In genomic region chr2:32628729-32629128, GRCm38 (mm10) we compare ENCODE assay signal across 9 mouse cellular contexts. TPM values are rescaled to one million over a fixed set of nuclear protein-coding genes. Genes with fewer than 3 reads are reported as not detected.
A peak's percentile ranks its signal among the peaks of the same experiment; 100 is the strongest.
DNase-seq lines count a peak whose midpoint lies in the region; ATAC-seq and TF ChIP-seq lines count a peak whose summit lies in the region.
"Had no signal": no experiment of that assay in that cellular context is flagged by ENCODE, and none has a peak within 500 bp of the region (broad histone marks: within the 10 kb centered on the region; RNA-seq: fewer than 3 reads in every experiment).

No protein-coding gene starts in this region.

- no peak overlapping the region for H3K9ac ChIP-seq in embryonic facial prominence, embryonic 15.5 days
- peak overlapping the region; percentile 93 for H3K9ac ChIP-seq in heart, embryonic 14.5 days (ENCODE audit: low read length)
- H3K9ac ChIP-seq in stomach, postnatal 0 days (ENCODE audit: low read length): peak overlapping the region; percentile 38
- H3K9ac ChIP-seq: liver, embryonic 13.5 days had no signal

- peaks cover 22% of the 10 kb centered on the region for H3K4me1 ChIP-seq in testis, adult 2 months (ENCODE audit: control insufficient read depth, insufficient read depth, low read length)
- peaks cover 64% of the 10 kb centered on the region for H3K4me1 ChIP-seq in embryonic facial prominence, embryonic 15.5 days
- H3K4me1 ChIP-seq in heart, embryonic 14.5 days (ENCODE audit: control insufficient read depth in 2 of 2, insufficient read depth in 2 of 2, low read length in 2 of 2): peaks cover 49 to 56% of the 10 kb centered on the region in 2 experiments
- H3K4me1 ChIP-seq in stomach, postnatal 0 days (replicated peaks; ENCODE audit: control insufficient read depth, insufficient read depth): 0 out of 2 replicates have a peak, but pooled peaks cover 9% of the 10 kb centered on the region

- WGBS in embryonic facial prominence, embryonic 15.5 days: 16% methylated on average over 5 of the region's 5 CpGs
- 17% methylated on average over 5 of the region's 5 CpGs for WGBS in heart, embryonic 14.5 days
- 29% methylated on average over 5 of the region's 5 CpGs for WGBS in stomach, postnatal 0 days

- peak overlapping the region; percentile 83 for H3K4me3 ChIP-seq in testis, adult 2 months (ENCODE audit: control insufficient read depth, low read depth, low read length)
- H3K4me3 ChIP-seq in embryonic facial prominence, embryonic 15.5 days (replicated peaks): 0 out of 2 replicates have a peak overlapping the region, but pooled peaks have one; percentile 4
- peak overlapping the region; percentile 5 to 50; a peak in 3 of 4 replicates for H3K4me3 ChIP-seq in heart, embryonic 14.5 days (ENCODE audit: control insufficient read depth in 1 of 2, insufficient read depth in 1 of 2, low read depth in 1 of 2, low read length in 2 of 2)
- no peak overlapping the region for H3K4me3 ChIP-seq in stomach, postnatal 0 days (ENCODE audit: low read depth, low read length)
- H3K4me3 ChIP-seq: liver, embryonic 13.5 days had no signal

- no peak for TF ChIP-seq EP300 in stomach, postnatal 0 days (optimal IDR thresholded peaks at IDR 0.05)

- H3K27me3 ChIP-seq in testis, adult 2 months (ENCODE audit: control insufficient read depth, insufficient read depth, low read length): no peaks in the 10 kb centered on the region
- no peaks in the 10 kb centered on the region for H3K27me3 ChIP-seq in embryonic facial prominence, embryonic 15.5 days
- H3K27me3 ChIP-seq in heart, embryonic 14.5 days (ENCODE audit: control insufficient read depth, insufficient read depth, low read length): no peaks in the 10 kb centered on the region
- no peaks in the 10 kb centered on the region for H3K27me3 ChIP-seq in stomach, postnatal 0 days (ENCODE audit: control insufficient read depth, insufficient read depth, low read length)
- H3K27me3 ChIP-seq: liver, embryonic 13.5 days had no signal

- H3K36me3 ChIP-seq in testis, adult 2 months (ENCODE audit: control insufficient read depth, insufficient read depth, low read length): no peaks in the 10 kb centered on the region
- no peaks in the 10 kb centered on the region for H3K36me3 ChIP-seq in embryonic facial prominence, embryonic 15.5 days
- peaks cover 41% of the 10 kb centered on the region for H3K36me3 ChIP-seq in heart, embryonic 14.5 days (ENCODE audit: control insufficient read depth, insufficient read depth, low read length)
- no peaks in the 10 kb centered on the region for H3K36me3 ChIP-seq in stomach, postnatal 0 days (ENCODE audit: control insufficient read depth, insufficient read depth, low read length)
- H3K36me3 ChIP-seq: liver, embryonic 13.5 days had no signal

- peak overlapping the region; percentile 19 for H3K4me2 ChIP-seq in embryonic facial prominence, embryonic 15.5 days (replicated peaks)
- H3K4me2 ChIP-seq in heart, embryonic 14.5 days (ENCODE audit: low read length): peak overlapping the region; percentile 85
- H3K4me2 ChIP-seq in stomach, postnatal 0 days (replicated peaks; ENCODE audit: low read depth): peak overlapping the region; percentile 23; the same call in 1 of the 2 replicates
- H3K4me2 ChIP-seq: liver, embryonic 13.5 days had no signal

- H3K9me3 ChIP-seq in embryonic facial prominence, embryonic 15.5 days (replicated peaks): no peaks in the 10 kb centered on the region
- H3K9me3 ChIP-seq in heart, embryonic 14.5 days (ENCODE audit: control insufficient read depth, low read length): no peaks in the 10 kb centered on the region
- no peaks in the 10 kb centered on the region for H3K9me3 ChIP-seq in stomach, postnatal 0 days (ENCODE audit: control insufficient read depth, low read length)
- H3K9me3 ChIP-seq: liver, embryonic 13.5 days had no signal

- ATAC-seq in embryonic facial prominence, embryonic 15.5 days (ENCODE audit: insufficient number of reproducible peaks, low FRiP score, low TSS enrichment, low read depth): peak; percentile 39; the same call in 1 of the 2 replicates
- peak; percentile 5; the same call in 1 of the 2 replicates for ATAC-seq in heart, embryonic 14.5 days (ENCODE audit: insufficient number of reproducible peaks, insufficient read depth, low FRiP score, low read depth)
- ATAC-seq in stomach, postnatal 0 days (ENCODE audit: low FRiP score, low TSS enrichment): peak; percentile 6
- no peak for ATAC-seq in monocyte, adult 5-6 weeks (replicated peaks; ENCODE audit: insufficient number of reproducible peaks, low FRiP score, low TSS enrichment, poor library complexity, severe bottlenecking)

- no peak for TF ChIP-seq CTCF in testis, adult 2 months (IDR thresholded peaks at IDR 0.05; ENCODE audit: control insufficient read depth, insufficient read depth, insufficient replicate concordance, low read depth, low read length)
- no peak; the same call in 1 of the 2 replicates for TF ChIP-seq CTCF in stomach, postnatal 0 days (IDR thresholded peaks at IDR 0.05; ENCODE audit: low read depth)

- H3K27ac ChIP-seq in testis, adult 2 months (ENCODE audit: control insufficient read depth, insufficient read depth, low read depth, low read length): no peak overlapping the region
- peak overlapping the region; percentile 84 for H3K27ac ChIP-seq in embryonic facial prominence, embryonic 15.5 days (replicated peaks)
- H3K27ac ChIP-seq in heart, embryonic 14.5 days (replicated peaks in 1 of 2; ENCODE audit: control insufficient read depth in 1 of 2, insufficient read depth in 1 of 2, low read depth in 2 of 2, low read length in 2 of 2): peak overlapping the region; percentile 61 to 81
- peak overlapping the region; percentile 75 for H3K27ac ChIP-seq in stomach, postnatal 0 days (replicated peaks)
- H3K27ac ChIP-seq: liver, embryonic 13.5 days had no signal

- no peak for DNase-seq in testis, postnatal 14 days (ENCODE audit: low spot score)
- DNase-seq in kidney, postnatal 36 days: peak; percentile 65 to 72
- peak; percentile 89 for DNase-seq in lung, postnatal 14 days
- DNase-seq in stomach, postnatal 0 days (ENCODE audit: low spot score): peak; percentile 53
- DNase-seq: liver, embryonic 13.5 days had no signal

- no peak for TF ChIP-seq POLR2A in testis, adult 2 months (IDR thresholded peaks at IDR 0.05; ENCODE audit: control insufficient read depth, low read depth, low read length)

RNA-seq across cellular contexts. Expression of gene Ak1, which starts 7.2 kb away (rescaled TPM):
- 172 and 177 TPM in 2 replicates for polyA plus RNA-seq in testis, adult 2 months (2012; rRNA removed)
- 67.9 and 83.8 TPM in 2 replicates for polyA plus RNA-seq in embryonic facial prominence, embryonic 15.5 days (2015; fragmentation: Nextera tagmentation; extraction: Ambion mirVana)
- polyA plus RNA-seq in heart, embryonic 14.5 days (2014; fragmentation: Nextera tagmentation; extraction: Ambion mirVana): 336 and 355 TPM in 2 replicates
- 21.8 and 26.1 TPM in 2 replicates for polyA plus RNA-seq in stomach, postnatal 0 days (2015; fragmentation: Nextera tagmentation; extraction: Ambion mirVana)
- total RNA-seq in monocyte, adult 5-6 weeks (2017): 0.43 TPM in 1 of 3 replicates, not detected in the others

RNA-seq across cellular contexts. Expression of gene Eng, which starts 17.7 kb away (rescaled TPM):
- polyA plus RNA-seq in testis, adult 2 months (2012; rRNA removed): 6.5 and 7.9 TPM in 2 replicates
- polyA plus RNA-seq in embryonic facial prominence, embryonic 15.5 days (2015; fragmentation: Nextera tagmentation; extraction: Ambion mirVana): 83.8 and 86.3 TPM in 2 replicates
- polyA plus RNA-seq in heart, embryonic 14.5 days (2014; fragmentation: Nextera tagmentation; extraction: Ambion mirVana): 146 and 148 TPM in 2 replicates
- polyA plus RNA-seq in stomach, postnatal 0 days (2015; fragmentation: Nextera tagmentation; extraction: Ambion mirVana): 23.0 and 23.3 TPM in 2 replicates
- total RNA-seq in monocyte, adult 5-6 weeks (2017): 0.19 to 1.1 TPM (median 0.48 TPM) in 3 replicates

RNA-seq across cellular contexts. Expression of gene St6galnac6, which starts 29.2 kb away (rescaled TPM):
- polyA plus RNA-seq in testis, adult 2 months (2012; rRNA removed): 17.6 and 24.7 TPM in 2 replicates
- polyA plus RNA-seq in embryonic facial prominence, embryonic 15.5 days (2015; fragmentation: Nextera tagmentation; extraction: Ambion mirVana): 26.9 and 27.7 TPM in 2 replicates
- polyA plus RNA-seq in heart, embryonic 14.5 days (2014; fragmentation: Nextera tagmentation; extraction: Ambion mirVana): 11.0 and 12.2 TPM in 2 replicates
- 9.1 and 11.3 TPM in 2 replicates for polyA plus RNA-seq in stomach, postnatal 0 days (2015; fragmentation: Nextera tagmentation; extraction: Ambion mirVana)
- total RNA-seq in monocyte, adult 5-6 weeks (2017): 4.8 to 11.1 TPM (median 10.5 TPM) in 3 replicates

RNA-seq across cellular contexts. Expression of gene St6galnac4, which starts 41.8 kb away (rescaled TPM):
- 1.4 and 1.6 TPM in 2 replicates for polyA plus RNA-seq in testis, adult 2 months (2012; rRNA removed)
- 34.8 and 36.5 TPM in 2 replicates for polyA plus RNA-seq in embryonic facial prominence, embryonic 15.5 days (2015; fragmentation: Nextera tagmentation; extraction: Ambion mirVana)
- polyA plus RNA-seq in heart, embryonic 14.5 days (2014; fragmentation: Nextera tagmentation; extraction: Ambion mirVana): 33.4 and 35.7 TPM in 2 replicates
- polyA plus RNA-seq in stomach, postnatal 0 days (2015; fragmentation: Nextera tagmentation; extraction: Ambion mirVana): 7.4 and 7.7 TPM in 2 replicates
- total RNA-seq in monocyte, adult 5-6 weeks (2017): 18.7 to 29.4 TPM (median 21.7 TPM) in 3 replicates

RNA-seq across cellular contexts. Expression of gene 9430097D07Rik, which starts 53.2 kb away (rescaled TPM):
- polyA plus RNA-seq in testis, adult 2 months (2012; rRNA removed): 2.2 and 2.3 TPM in 2 replicates
- polyA plus RNA-seq in embryonic facial prominence, embryonic 15.5 days (2015; fragmentation: Nextera tagmentation; extraction: Ambion mirVana): 0.11 and 0.12 TPM in 2 replicates
- 0.13 TPM in 1 of 2 replicates, not detected in the other for polyA plus RNA-seq in heart, embryonic 14.5 days (2014; fragmentation: Nextera tagmentation; extraction: Ambion mirVana)
- polyA plus RNA-seq in stomach, postnatal 0 days (2015; fragmentation: Nextera tagmentation; extraction: Ambion mirVana): not detected in 2 replicates
- total RNA-seq in monocyte, adult 5-6 weeks (2017): not detected in 3 replicates
- polyA plus RNA-seq: liver, embryonic 13.5 days had no signal

Comparison
In these comparisons a context has a peak if more than half of its experiments do, and no peak if none do; other contexts are left out.
1. H3K4me2 ChIP-seq: peak in every context shown above with its lines; median percentile 85 in heart, embryonic 14.5 days; 23 in stomach, postnatal 0 days; 19 in embryonic facial prominence, embryonic 15.5 days.